Mouse (Mus musculus) cerebellum, adult 11 months (tissue): ENCODE results near the gene Ccdc117.
"Not testable (repeated sequence)": the region's sequence is repeated elsewhere in the genome, so short reads cannot be mapped to it uniquely, and the experiment has no call there.

ENCODE experiments used
- DNase-seq: peaks from one replicate; pipeline ENCODE4 v3.0.0; 2022

Gene Ccdc117

GRCm38 (mm10) chr11:5505856-5506575 is 36.0 kb downstream of the Ccdc117 start:
- DNase-seq = no peak

- no peak for DNase-seq
These were observed 39.5 kb downstream of the Ccdc117 start for GRCm38 (mm10) chr11:5502351-5503051.

DNA sequence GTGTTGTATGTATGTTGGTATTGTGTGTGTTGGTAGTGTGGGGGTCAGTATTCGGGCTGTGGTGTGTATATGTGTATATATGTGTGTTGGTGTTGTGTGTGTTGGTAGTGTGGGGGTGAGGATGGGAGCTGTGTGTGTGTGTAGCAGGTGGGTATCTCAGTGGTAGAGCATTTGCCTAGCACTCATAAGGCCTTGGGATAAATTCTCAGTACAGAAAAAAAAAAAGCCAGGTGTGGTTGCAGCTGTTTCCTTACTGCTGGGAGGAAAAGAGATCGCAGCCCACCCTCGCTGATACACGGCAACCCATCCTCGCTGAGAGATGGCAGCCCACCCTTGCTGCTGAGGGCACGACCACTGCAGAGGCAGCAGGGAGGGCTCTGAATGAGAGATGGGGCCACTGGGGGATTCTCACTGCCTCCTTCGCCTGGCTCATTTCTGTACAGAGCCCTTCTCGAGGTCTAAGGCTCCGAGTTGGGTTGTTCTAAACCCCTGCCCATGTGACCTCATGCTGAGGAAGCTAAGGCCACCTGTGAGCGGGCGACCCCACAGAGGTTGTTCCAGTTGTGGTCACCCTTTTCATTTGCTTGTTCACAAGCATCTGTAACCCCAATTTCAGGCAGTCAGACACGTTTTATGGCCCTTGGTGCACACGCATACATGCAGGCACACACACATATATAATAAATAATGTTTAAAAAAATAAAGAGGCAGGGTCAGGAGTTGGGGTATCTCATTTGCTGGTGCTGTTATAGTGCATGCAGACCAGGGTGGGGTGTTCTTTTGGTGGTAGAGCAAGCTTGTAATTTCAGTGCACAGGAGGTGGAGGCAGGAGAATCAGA is 40.9 kb downstream of the Ccdc117 start:
- no peak for DNase-seq

GRCm38 (mm10) chr11:5499961-5500644 is 41.9 kb downstream of the Ccdc117 start:
- DNase-seq = no peak

DNA sequence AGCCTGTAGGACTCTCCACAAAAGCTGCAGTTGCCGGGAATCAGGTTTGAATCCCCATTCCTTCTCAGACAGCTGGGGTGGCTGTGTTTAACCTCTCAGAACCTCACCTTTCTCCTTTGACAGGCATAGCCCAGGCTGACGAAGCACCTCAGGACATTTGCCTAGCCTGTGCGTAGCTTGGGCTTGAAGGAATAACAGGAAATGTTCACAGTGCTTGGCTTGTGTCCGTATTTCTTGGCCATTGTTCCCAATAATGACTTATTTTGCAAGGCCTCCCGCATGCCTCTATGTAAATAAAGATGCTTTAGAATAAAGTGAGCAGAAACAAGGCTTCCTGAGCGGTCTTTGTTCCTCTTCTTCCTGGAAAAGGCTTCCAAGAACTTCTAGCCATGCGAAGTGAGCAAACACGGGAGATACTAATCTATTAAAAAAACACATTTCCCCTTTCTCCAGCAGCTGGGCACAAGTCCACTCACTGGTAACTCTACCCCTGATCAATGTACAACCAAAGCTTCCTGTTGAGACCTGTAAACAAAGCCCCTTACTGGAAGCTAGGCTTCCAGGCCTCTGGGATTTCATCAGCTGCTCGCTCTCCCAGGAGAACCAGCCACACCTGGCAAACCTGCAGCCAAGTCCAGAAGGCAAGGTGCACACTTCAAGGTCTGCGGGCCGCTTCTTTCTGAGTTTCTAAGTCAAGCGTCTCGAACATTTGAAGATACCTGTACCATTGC is 42.9 kb downstream of the Ccdc117 start:
- no peak for DNase-seq

- no peak for DNase-seq
These were observed 43.6 kb downstream of the Ccdc117 start for GRCm38 (mm10) chr11:5498422-5498821.

GRCm38 (mm10) chr11:5496559-5497248 is 45.3 kb downstream of the Ccdc117 start:
- no peak for DNase-seq

DNA sequence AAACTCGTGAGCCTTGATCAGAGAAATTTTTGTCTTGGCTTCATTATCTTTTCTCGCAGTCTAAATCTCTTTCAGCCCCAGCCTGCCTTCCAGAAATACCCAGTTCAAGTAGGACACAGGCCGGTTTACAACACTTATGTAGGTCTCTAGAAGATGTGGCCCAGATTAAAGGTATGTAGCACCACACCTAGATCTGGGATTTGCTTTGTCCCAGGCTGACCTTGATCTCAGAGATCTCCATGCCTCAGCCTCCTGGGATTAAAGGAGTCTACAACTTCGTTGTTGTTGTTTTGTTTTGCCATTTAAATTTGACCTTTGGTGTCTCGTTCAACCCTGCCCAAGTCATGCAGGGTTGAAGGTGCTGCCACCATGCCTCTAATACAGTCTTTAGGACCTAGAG is 46.1 kb downstream of the Ccdc117 start:
- no peak for DNase-seq

- no peak for DNase-seq
These were observed 46.6 kb downstream of the Ccdc117 start for GRCm38 (mm10) chr11:5495286-5495832.

DNA sequence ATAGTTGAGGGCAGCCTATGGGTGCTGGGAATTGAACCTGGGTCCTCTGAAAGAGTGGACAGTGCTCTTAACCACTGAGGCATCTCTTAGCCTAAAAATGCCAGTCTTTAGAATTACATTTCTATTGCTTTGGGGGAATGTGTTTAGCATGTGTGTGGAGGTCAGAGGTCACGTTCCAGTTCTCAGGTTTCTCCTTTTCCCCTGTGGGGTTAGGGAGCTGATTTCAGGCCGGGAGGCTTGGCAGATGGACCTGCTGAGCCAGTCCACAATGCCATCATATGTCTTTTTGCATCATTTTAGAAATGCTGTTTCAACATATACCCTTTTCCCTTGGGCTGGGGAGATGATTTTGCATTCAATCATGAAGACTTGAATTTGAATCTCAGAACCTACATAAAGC is 48.1 kb downstream of the Ccdc117 start:
- no peak for DNase-seq

GRCm38 (mm10) chr11:5491912-5492311 is 50.1 kb downstream of the Ccdc117 start:
- DNase-seq = no peak

- DNase-seq = no peak
These were observed 50.9 kb downstream of the Ccdc117 start for GRCm38 (mm10) chr11:5490989-5491656.

DNA sequence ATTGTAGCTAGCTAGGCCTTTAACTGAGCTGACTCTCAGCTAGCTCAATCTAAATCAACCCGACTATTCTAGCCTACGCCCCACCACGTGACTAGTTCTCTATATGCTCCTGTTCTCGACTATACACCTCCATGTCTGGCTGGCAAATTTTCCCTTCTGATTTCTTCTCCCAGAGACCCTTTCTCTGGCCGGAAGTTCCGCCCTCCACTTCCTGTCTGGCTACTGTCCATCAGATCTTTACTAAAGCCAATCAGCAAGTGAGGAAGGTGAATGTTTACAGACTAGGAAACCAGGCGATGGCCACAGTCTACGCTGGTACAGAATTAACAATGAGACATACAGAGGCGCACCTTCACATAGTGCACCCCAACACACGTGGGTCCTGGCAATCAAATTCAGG is 52.6 kb downstream of the Ccdc117 start:
- DNase-seq = not testable (repeated sequence)

DNA sequence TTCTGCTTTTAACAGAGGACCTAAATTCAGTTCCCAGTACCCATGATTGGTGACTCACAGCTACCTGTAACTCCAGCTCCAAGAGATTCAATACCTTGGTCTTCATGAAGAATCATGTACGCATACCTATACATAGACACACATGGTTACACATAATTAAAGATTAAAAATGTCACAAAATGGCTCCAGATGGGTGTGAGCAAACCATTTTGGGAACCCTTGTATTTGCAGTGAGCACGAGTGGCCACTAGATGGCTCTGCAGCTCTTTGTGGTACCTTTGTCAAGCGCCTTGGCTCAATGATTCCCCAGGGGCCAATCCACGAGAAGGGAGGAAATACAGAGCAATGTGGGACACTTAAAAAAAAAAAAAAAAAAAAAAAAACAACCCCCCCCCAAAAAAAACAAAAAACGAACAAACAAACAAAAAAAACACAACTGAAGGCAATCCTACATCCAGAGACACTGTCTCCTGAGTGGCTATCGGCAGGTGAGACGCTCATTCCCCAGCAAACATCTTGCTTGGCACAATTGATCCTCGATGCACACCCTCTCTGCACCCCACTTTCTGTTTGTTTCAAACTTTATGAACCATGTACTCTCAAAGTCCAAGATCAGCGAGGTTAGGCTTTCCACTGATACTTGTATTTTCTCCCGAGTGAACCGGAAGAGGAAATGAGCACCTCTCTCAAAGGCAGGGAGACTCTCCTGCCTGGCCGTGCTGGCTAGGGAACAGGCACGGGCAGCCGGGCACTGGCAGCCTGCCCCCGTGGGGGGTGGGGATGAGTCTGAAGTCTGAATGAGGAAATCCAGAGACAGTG is 56.6 kb downstream of the Ccdc117 start:
- DNase-seq = peak; percentile 78

GRCm38 (mm10) chr11:5482581-5482980 is 59.4 kb downstream of the Ccdc117 start:
- DNase-seq = no peak
